In genomic region chr5:91501361-91501760, GRCm38 (mm10) we compare ENCODE assay signal across 16 mouse cellular contexts.
"Had no signal": no experiment of that assay in that cellular context is flagged by ENCODE, and none has a peak within 500 bp of the region (broad histone marks: within the 10 kb centered on the region; RNA-seq: fewer than 3 reads in every experiment).

No protein-coding gene starts in this region.

- DNase-seq: heart, postnatal 10 days; heart, postnatal 14 days; heart, postnatal 36 days; heart, postnatal 4 days; kidney, adult 11 months; kidney, adult 18-20 months; kidney, adult 2 months; kidney, adult 8-10 months; kidney, adult 9 months; kidney, postnatal 10 days; kidney, postnatal 14 days; kidney, postnatal 25 days; kidney, postnatal 36 days; kidney, postnatal 4 days; layer of hippocampus, adult 9-11 months; layer of hippocampus, postnatal 36 days had no signal
